Mouse (Mus musculus) ES-Bruce4 (cell line): ENCODE measurements around the gene Paf1. TPM values are rescaled to one million over a fixed set of nuclear protein-coding genes. Genes with fewer than 3 reads are reported as not detected.
"Not testable (repeated sequence)": the region's sequence is repeated elsewhere in the genome, so short reads cannot be mapped to it uniquely, and the experiment has no call there.

Experiments used
- H3K27ac ChIP-seq: 2 replicates; pipeline ENCODE4 v1.5.1; 2012; ENCODE audit warnings: low read length, inconsistent platforms; ENCODE audit not compliant: insufficient read depth
- H3K27me3 ChIP-seq: 2 replicates; pipeline ENCODE4 v1.6.1; 2012; ENCODE audit warnings: mild to moderate bottlenecking, low read length, inconsistent platforms; ENCODE audit not compliant: control insufficient read depth, poor library complexity, insufficient read depth, severe bottlenecking
- H3K36me3 ChIP-seq: 2 replicates; pipeline ENCODE4 v1.6.1; 2012; ENCODE audit warnings: inconsistent platforms, mild to moderate bottlenecking, low read length, moderate library complexity; ENCODE audit not compliant: control insufficient read depth, poor library complexity, insufficient read depth, severe bottlenecking
- H3K4me1 ChIP-seq: one replicate; pipeline ENCODE4 v1.8.1; 2011; ENCODE audit warnings: low read length; ENCODE audit not compliant: control insufficient read depth, insufficient read depth
- H3K4me3 ChIP-seq: 2 replicates; pipeline ENCODE4 v1.5.1; 2011; ENCODE audit warnings: low read depth, mild to moderate bottlenecking, low read length
- H3K9ac ChIP-seq: 2 replicates; pipeline ENCODE4 v1.6.1; 2012; ENCODE audit warnings: low read depth, mild to moderate bottlenecking, inconsistent platforms; ENCODE audit not compliant: poor library complexity, severe bottlenecking
- H3K9me3 ChIP-seq: replicated peaks from 2 replicates; pipeline ENCODE4 v1.6.1; 2012; ENCODE audit warnings: mild to moderate bottlenecking, low read length, inconsistent platforms; ENCODE audit not compliant: control insufficient read depth, poor library complexity, insufficient read depth, severe bottlenecking
- CTCF ChIP-seq: IDR thresholded peaks from one replicate; pipeline ENCODE4 v1.8.1; 2011; ENCODE audit warnings: low read depth, low read length
- EP300 ChIP-seq: IDR thresholded peaks from 2 replicates; pipeline ENCODE4 v1.6.1; 2011; ENCODE audit warnings: low read depth, low read length; ENCODE audit not compliant: insufficient read depth
- POLR2A ChIP-seq: IDR thresholded peaks from one replicate; pipeline ENCODE4 v1.8.1; 2011; ENCODE audit warnings: low read length; ENCODE audit not compliant: insufficient read depth
- polyA plus RNA-seq: library from polyadenylated mRNA; stranded (reverse); fragments of >200 nt; gene quantifications from 2 replicates; pipeline ENCODE4 v1.2.4, GENCODE M21; 2011; ENCODE audit warnings: low read depth; ENCODE audit not compliant: missing spikeins, insufficient read depth, insufficient read length

The Paf1 gene
- polyA plus RNA-seq, 1 experiment, result 88.7 TPM

DNA sequence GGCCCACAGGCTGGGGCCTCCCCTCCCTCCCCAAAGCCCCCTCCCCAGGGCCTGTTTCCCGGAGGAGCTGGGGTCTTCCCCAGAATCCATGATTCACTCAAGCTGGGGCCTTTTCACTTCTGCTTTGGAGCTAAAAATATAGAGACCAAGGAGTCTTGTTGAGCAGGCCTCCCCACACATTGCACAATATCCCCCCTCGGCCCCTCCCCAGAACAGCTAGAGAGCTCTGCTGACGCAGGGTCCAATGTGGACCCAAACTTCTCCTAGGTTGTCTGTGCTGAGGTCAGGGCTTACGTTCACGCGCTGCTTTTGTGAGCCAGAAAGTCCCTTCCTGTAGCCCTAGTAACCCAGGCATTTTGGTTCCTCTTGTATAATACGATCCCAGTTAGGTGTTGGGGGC lies 6.7 kb upstream of the Paf1 start:
- Histone ChIP-seq H3K4me3 (no peak overlapping the region), H3K36me3 (peaks cover 5% of the 10 kb centered on the region), H3K9me3 (no peaks in the 10 kb centered on the region), H3K27ac (no peak overlapping the region), H3K4me1 (peaks cover 3% of the 10 kb centered on the region), H3K27me3 (no peaks in the 10 kb centered on the region), H3K9ac (no peak overlapping the region)
- TF ChIP-seq CTCF (no peak), EP300 (no peak), POLR2A (no peak)

DNA sequence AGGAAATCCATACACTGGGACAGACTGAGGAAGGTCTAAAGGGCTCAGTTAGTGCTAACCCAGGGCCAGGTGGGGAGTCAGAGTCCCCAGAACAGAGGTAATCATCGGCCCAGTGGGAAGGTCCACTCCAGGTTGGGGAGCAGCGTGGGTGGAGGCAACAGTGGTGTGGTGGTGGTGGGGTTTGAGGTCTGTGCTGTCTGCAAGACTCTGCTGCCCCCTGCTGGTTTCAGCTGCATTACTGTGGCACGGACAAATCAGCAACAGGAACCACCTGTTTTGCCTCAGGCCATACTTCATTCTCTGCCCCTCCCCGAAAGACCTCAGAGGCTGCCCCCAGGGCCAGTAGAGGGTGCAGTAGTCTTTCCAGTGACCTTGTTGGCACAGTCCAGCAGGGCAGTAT lies 6.3 kb upstream of the Paf1 start:
- Histone ChIP-seq H3K27me3 (no peaks in the 10 kb centered on the region), H3K27ac (no peak overlapping the region), H3K9ac (no peak overlapping the region), H3K9me3 (no peaks in the 10 kb centered on the region), H3K4me1 (peaks cover 3% of the 10 kb centered on the region), H3K4me3 (no peak overlapping the region), H3K36me3 (peaks cover 5% of the 10 kb centered on the region)
- TF ChIP-seq CTCF, result peak; percentile 94
- no peak for TF ChIP-seq POLR2A
- TF ChIP-seq EP300, result peak; percentile 67; the same call in 1 of the 2 replicates

DNA sequence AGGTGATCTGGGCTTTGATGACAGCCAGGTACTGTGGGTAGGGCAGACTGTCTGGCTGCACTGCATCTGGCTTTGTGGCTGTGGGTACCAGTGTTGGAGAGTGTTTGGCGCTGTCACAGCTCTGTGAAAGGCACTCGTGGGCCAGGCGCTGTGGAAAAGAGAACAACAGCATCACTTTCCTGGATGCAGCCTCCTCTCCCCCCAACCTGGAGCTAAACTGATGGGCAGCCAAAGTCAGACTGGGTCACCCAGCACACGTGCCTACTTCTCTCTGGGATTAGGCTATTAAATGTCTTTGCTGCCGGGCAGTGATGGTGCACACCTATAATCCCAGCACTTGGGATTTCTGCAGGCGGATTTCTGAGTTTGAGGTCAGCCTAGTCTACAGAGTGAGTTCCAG lies 5.9 kb upstream of the Paf1 start:
- not testable (repeated sequence) for H3K9me3 ChIP-seq, H3K9ac ChIP-seq, H3K36me3 ChIP-seq, H3K4me1 ChIP-seq, H3K4me3 ChIP-seq, H3K27ac ChIP-seq, H3K27me3 ChIP-seq

DNA sequence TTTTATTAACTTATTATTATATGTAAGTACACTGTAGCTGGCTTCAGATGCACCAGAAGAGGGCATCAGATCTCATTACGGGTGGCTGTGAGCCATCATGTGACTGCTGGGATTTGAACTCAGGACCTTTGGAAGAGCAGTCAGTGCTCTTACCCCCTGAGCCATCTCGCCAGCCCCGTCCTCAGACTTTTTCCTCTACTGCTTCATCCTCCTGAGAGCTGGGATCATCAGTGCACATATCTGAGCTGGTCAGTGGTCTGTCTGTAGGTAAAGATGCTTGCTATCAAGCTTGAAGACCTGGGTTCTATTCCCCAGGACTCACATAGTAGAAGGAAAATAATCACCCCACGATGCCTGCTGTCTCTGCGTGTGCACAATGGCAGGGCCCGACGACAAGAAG lies 5.4 kb upstream of the Paf1 start:
- not testable (repeated sequence) for H3K36me3 ChIP-seq, H3K4me1 ChIP-seq, H3K27ac ChIP-seq, H3K27me3 ChIP-seq, H3K9me3 ChIP-seq, H3K4me3 ChIP-seq, H3K9ac ChIP-seq

DNA sequence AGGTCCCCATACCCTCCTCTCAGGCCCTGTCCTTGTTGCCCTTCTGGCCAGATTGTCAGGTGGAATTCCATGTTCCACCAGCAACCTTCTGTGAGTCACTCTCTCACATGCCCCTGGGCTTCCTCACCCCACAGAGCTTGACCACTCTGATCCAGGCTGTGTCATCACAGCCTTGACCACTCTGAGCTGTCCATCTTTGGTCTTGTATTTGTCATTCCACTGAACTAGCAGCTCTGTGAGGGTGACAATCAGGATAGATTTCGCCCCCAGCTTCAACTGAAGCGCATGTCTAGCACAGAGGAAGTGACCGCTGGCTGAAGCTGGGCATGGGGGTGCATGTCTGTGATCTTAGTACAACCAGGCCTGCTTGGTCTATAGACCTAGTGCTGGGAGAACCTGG lies 2.4 kb upstream of the Paf1 start:
- H3K27me3 ChIP-seq, result no peaks in the 10 kb centered on the region
- no peaks in the 10 kb centered on the region for H3K4me1 ChIP-seq
- H3K9ac ChIP-seq, result no peak overlapping the region
- no peaks in the 10 kb centered on the region for H3K9me3 ChIP-seq
- H3K36me3 ChIP-seq, result peaks cover 7% of the 10 kb centered on the region
- TF ChIP-seq EP300, result no peak
- TF ChIP-seq CTCF, result no peak
- H3K4me3 ChIP-seq, result no peak overlapping the region
- H3K27ac ChIP-seq, result no peak overlapping the region

DNA sequence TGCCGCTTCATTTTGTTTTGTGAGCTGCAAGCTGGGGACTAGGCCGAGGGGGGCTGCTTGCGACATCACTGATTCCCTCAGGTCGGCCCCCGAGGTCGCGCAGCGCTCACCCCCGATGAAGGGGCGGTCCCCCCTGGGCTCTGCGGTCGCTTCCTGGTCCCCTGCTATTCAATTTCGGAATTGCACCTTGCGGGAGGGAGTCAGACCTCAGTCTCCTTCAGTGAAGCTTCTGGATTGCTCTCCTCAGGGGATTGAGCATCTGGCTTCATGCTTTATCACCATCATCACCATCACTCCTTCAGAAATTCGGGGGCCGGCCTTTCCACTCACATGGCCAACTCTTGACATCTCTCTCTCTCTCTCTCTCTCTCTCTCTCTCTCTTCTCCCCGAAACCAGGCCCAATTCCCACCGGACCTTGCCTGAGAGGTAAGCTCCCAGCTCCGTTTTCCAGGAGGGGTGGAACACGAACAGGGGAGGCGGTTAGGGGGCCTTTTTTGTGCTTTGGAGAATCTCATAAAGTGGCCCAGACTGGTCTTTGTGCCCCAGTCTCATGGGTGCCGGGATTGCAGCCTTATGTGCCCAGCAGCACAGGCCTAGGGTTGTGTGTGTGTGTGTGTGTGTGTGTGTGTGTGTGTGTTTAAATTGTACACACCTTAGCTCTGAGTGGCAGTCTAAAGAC lies 661 bp downstream of the Paf1 start:
- Histone ChIP-seq H3K27me3 (no peaks in the 10 kb centered on the region), H3K36me3 (peaks cover 31% of the 10 kb centered on the region), H3K27ac (no peak overlapping the region), H3K4me1 (no peaks in the 10 kb centered on the region), H3K4me3 (peak overlapping the region; percentile 70), H3K9me3 (no peaks in the 10 kb centered on the region), H3K9ac (peak overlapping the region; percentile 63)
- TF ChIP-seq CTCF (no peak), POLR2A (no peak)
